Mouse (Mus musculus) intestine, postnatal 0 days (tissue): ENCODE data around the gene Rilpl1. TPM values are rescaled to one million over a fixed set of nuclear protein-coding genes. Genes with fewer than 3 reads are reported as not detected.

Source experiments
- ATAC-seq: fragments of 200-750 bp; cut with Nextera tagmentation; 2 replicates; pipeline ENCODE4 v1.8.0; 2017; ENCODE audit warnings: mild to moderate bottlenecking, moderate TSS enrichment, moderate library complexity
- H3K27ac ChIP-seq: fragments of 300-500 bp; sonication (generic); 2 replicates; pipeline ENCODE4 v1.5.1; 2014; ENCODE audit warnings: mild to moderate bottlenecking, low read depth, low read length, moderate library complexity
- H3K27me3 ChIP-seq: fragments of 300-500 bp; sonication (generic); replicated peaks from 2 replicates; pipeline ENCODE4 v1.6.1; 2014; ENCODE audit warnings: low read length, mixed read lengths; ENCODE audit not compliant: control insufficient read depth, insufficient read depth
- H3K36me3 ChIP-seq: fragments of 300-500 bp; sonication (generic); 2 replicates; pipeline ENCODE4 v1.6.1; 2014; ENCODE audit warnings: mild to moderate bottlenecking, moderate library complexity; ENCODE audit not compliant: control insufficient read depth, insufficient read depth
- H3K4me1 ChIP-seq: fragments of 300-500 bp; sonication (generic); replicated peaks from 2 replicates; pipeline ENCODE4 v1.6.1; 2014; ENCODE audit warnings: antibody characterized with exemption, low read length, mixed read lengths; ENCODE audit not compliant: control insufficient read depth, insufficient read depth
- H3K4me2 ChIP-seq: fragments of 300-500 bp; sonication (generic); replicated peaks from 2 replicates; pipeline ENCODE4 v1.6.1; 2014; ENCODE audit warnings: low read depth, mild to moderate bottlenecking, moderate library complexity
- H3K4me3 ChIP-seq: fragments of 300-500 bp; sonication (generic); 2 replicates; pipeline ENCODE4 v1.5.1; 2014; ENCODE audit warnings: low read depth, low read length
- H3K9ac ChIP-seq: fragments of 300-500 bp; sonication (generic); 2 replicates; pipeline ENCODE4 v1.6.1; 2014; ENCODE audit warnings: mild to moderate bottlenecking, low read depth, low read length
- H3K9me3 ChIP-seq: fragments of 300-500 bp; sonication (generic); 2 replicates; pipeline ENCODE4 v1.6.1; 2016; ENCODE audit warnings: mixed run types; ENCODE audit not compliant: control insufficient read depth
- CTCF ChIP-seq: sonication (generic); IDR thresholded peaks from 2 replicates; pipeline ENCODE4 v1.5.1; 2016; ENCODE audit warnings: low read depth, mild to moderate bottlenecking, control low read depth, antibody characterized with exemption, moderate library complexity
- WGBS: fragments of 180-500 bp; shearing (Covaris S2); extraction: QIAGEN DNeasy Blood & Tissue Kit; methylation state at CpG from one replicate; pipeline ENCODE4 v1.1.7; 2014; 5-methylcytosine and 5-hydroxymethylcytosine counted together
- polyA plus RNA-seq: library from polyadenylated mRNA; unstranded; fragments of >200 nt; fragmentation: Nextera tagmentation; extraction: Ambion mirVana; gene quantifications from 2 replicates; pipeline ENCODE4 v1.2.1, GENCODE M21; 2015

Rilpl1 gene
- polyA plus RNA-seq, 1 experiment from 2014 or later = 6.6 TPM

- no peaks in the 10 kb centered on the region for H3K27me3 ChIP-seq
- 0 out of 2 replicates have a peak, but pooled peaks cover 4% of the 10 kb centered on the region for H3K36me3 ChIP-seq
- ATAC-seq = no peak
- H3K9ac ChIP-seq = no peak overlapping the region
- H3K27ac ChIP-seq = no peak overlapping the region
- H3K9me3 ChIP-seq = no peaks in the 10 kb centered on the region
- no peak overlapping the region for H3K4me2 ChIP-seq
- no peak for TF ChIP-seq CTCF
- no peaks in the 10 kb centered on the region for H3K4me1 ChIP-seq
- no peak overlapping the region for H3K4me3 ChIP-seq
- WGBS = 88% methylated on average over 4 of the region's 4 CpGs
Observed at GRCm38 (mm10) chr5:124521588-124521987, 9.6 kb downstream of the Rilpl1 start.

GRCm38 (mm10) chr5:124518648-124519047 is 12.5 kb downstream of the Rilpl1 start:
- no peak overlapping the region for H3K27ac ChIP-seq
- H3K9ac ChIP-seq = no peak overlapping the region
- no peaks in the 10 kb centered on the region for H3K9me3 ChIP-seq
- H3K36me3 ChIP-seq = peaks cover 4% of the 10 kb centered on the region; the same call in 1 of the 2 replicates
- H3K4me3 ChIP-seq = no peak overlapping the region
- no peaks in the 10 kb centered on the region for H3K27me3 ChIP-seq
- WGBS = 91% methylated on average over 10 of the region's 10 CpGs
- no peak for TF ChIP-seq CTCF
- no peaks in the 10 kb centered on the region for H3K4me1 ChIP-seq
- ATAC-seq = no peak
- no peak overlapping the region for H3K4me2 ChIP-seq

GRCm38 (mm10) chr5:124515789-124516188 is 15.4 kb downstream of the Rilpl1 start:
- no peaks in the 10 kb centered on the region for H3K9me3 ChIP-seq
- ATAC-seq = no peak
- 83% methylated on average over 5 of the region's 5 CpGs for WGBS
- no peaks in the 10 kb centered on the region for H3K4me1 ChIP-seq
- H3K4me2 ChIP-seq = no peak overlapping the region
- H3K36me3 ChIP-seq = peaks cover 3% of the 10 kb centered on the region; the same call in 1 of the 2 replicates
- H3K4me3 ChIP-seq = no peak overlapping the region
- no peak overlapping the region for H3K9ac ChIP-seq
- no peak for TF ChIP-seq CTCF
- H3K27me3 ChIP-seq = no peaks in the 10 kb centered on the region
- no peak overlapping the region for H3K27ac ChIP-seq

GRCm38 (mm10) chr5:124510536-124511050 is 20.6 kb downstream of the Rilpl1 start:
- WGBS = 89% methylated on average over 10 of the region's 10 CpGs
- no peaks in the 10 kb centered on the region for H3K4me1 ChIP-seq
- H3K36me3 ChIP-seq = no peaks in the 10 kb centered on the region; the same call in 1 of the 2 replicates
- no peak overlapping the region for H3K4me2 ChIP-seq
- no peak overlapping the region for H3K27ac ChIP-seq
- H3K4me3 ChIP-seq = no peak overlapping the region
- H3K27me3 ChIP-seq = no peaks in the 10 kb centered on the region
- no peak for TF ChIP-seq CTCF
- H3K9ac ChIP-seq = no peak overlapping the region
- no peak for ATAC-seq
- H3K9me3 ChIP-seq = no peaks in the 10 kb centered on the region

- Histone ChIP-seq H3K4me2 (no peak overlapping the region), H3K27me3 (no peaks in the 10 kb centered on the region), H3K9ac (no peak overlapping the region), H3K4me3 (no peak overlapping the region), H3K9me3 (no peaks in the 10 kb centered on the region), H3K36me3 (no peaks in the 10 kb centered on the region; the same call in 1 of the 2 replicates), H3K4me1 (no peaks in the 10 kb centered on the region), H3K27ac (no peak overlapping the region)
- no peak for ATAC-seq
- TF ChIP-seq CTCF = no peak
- WGBS = 59% methylated on average over 12 of the region's 12 CpGs
Observed at GRCm38 (mm10) chr5:124509742-124510237, 21.4 kb downstream of the Rilpl1 start.

GRCm38 (mm10) chr5:124509200-124509599 is 22.0 kb downstream of the Rilpl1 start:
- no peak for TF ChIP-seq CTCF
- H3K4me2 ChIP-seq = no peak overlapping the region
- H3K4me1 ChIP-seq = no peaks in the 10 kb centered on the region
- no peak overlapping the region for H3K4me3 ChIP-seq
- H3K36me3 ChIP-seq = no peaks in the 10 kb centered on the region
- H3K27me3 ChIP-seq = no peaks in the 10 kb centered on the region
- no peaks in the 10 kb centered on the region for H3K9me3 ChIP-seq
- 86% methylated on average over 6 of the region's 6 CpGs for WGBS
- no peak overlapping the region for H3K27ac ChIP-seq
- H3K9ac ChIP-seq = no peak overlapping the region
- ATAC-seq = no peak
